Mouse (Mus musculus): ENCODE measurements around the gene Gm49510.

GRCm38 (mm10) chr15:78894726-78895125 lies 4.7 kb upstream of the Gm49510 start:
- TF ChIP-seq NELFE (IDR thresholded peaks at IDR 0.05; ENCODE audit: low read depth, low read length) = no peak
- no peak for TF ChIP-seq CTCF (conservative IDR thresholded peaks at IDR 0.05 in 1 of 2, IDR thresholded peaks at IDR 0.05 in 1 of 2; ENCODE audit: low read depth in 2 of 2, low read length in 2 of 2)
- TF ChIP-seq EP300 (IDR thresholded peaks at IDR 0.05; ENCODE audit: low read length) = peak; percentile 34; the same call in 1 of the 2 replicates
- no peak for TF ChIP-seq ZKSCAN1 (IDR thresholded peaks at IDR 0.05; ENCODE audit: borderline replicate concordance, low read depth, low read length)
- peak; percentile 27; the same call in 1 of the 2 replicates for TF ChIP-seq POLR2A (IDR thresholded peaks at IDR 0.05; ENCODE audit: low read depth, low read length)
- 0 out of 2 replicates have a peak, but pooled peaks have one; percentile 6 for TF ChIP-seq HCFC1 (IDR thresholded peaks at IDR 0.05; ENCODE audit: low read depth, low read length)
- no peak for TF ChIP-seq JUND (conservative IDR thresholded peaks at IDR 0.05; ENCODE audit: low read depth, low read length)
- peak; percentile 55; the same call in 1 of the 2 replicates for TF ChIP-seq TCF12 (IDR thresholded peaks at IDR 0.05; ENCODE audit: low read depth, low read length)
- no peak for TF ChIP-seq SIN3A (IDR thresholded peaks at IDR 0.05; ENCODE audit: low read length)
- TF ChIP-seq BHLHE40 (IDR thresholded peaks at IDR 0.05; ENCODE audit: low read depth, low read length) = no peak; the same call in 1 of the 2 replicates
